Mouse (Mus musculus): ENCODE measurements around the gene P3h3.

DNA sequence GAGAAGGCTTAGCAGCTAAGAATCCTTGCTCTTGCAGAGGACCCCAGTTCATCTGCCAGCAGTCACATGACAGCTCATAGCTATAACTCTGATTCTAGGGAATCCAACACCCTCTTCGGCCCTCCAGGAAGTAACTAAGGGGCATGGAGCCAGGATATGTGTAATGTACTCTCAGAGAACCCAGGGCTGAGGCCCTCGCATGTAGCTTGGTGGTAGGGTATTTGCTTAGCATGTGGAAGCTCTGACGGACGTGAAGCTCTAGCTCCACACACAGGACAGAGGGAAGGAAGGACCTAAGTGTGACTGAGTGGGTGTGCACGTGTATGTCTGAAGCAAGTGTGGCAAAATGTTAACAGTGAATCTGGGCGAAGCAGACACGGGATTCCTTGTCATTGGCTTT lies 21.1 kb downstream of the P3h3 start:
- TF ChIP-seq CTCF (IDR thresholded peaks at IDR 0.05; ENCODE audit: control insufficient read depth, insufficient read depth, low read length) (no peak), POLR2A (IDR thresholded peaks at IDR 0.05; ENCODE audit: borderline replicate concordance, control insufficient read depth, low read depth, low read length) (no peak)
